Mouse (Mus musculus): Measurements from ENCODE around the gene Spc25.
A peak's percentile ranks its signal among the peaks of the same experiment; 100 is the strongest.

The Spc25 gene

DNA sequence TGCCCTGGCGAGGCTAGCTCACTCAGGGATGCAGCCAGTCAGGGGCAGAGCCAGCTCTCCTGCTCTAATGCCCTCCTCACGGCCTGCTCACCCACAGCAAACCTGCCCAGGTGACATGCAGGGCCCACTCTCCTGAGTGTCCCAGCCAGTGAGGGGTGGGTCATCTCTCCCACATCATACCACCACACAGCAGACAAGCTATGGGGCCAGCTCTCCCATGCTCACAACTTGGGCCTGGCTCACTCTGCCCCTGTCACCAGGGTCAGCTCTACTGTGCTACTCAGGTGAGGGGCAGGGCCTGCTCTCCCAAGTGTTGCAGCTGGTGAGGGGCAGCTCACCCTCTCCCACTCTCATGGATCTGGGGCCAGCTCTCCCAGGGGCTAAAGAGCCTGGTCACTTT, 18.0 kb downstream of the Spc25 start:
- DNase-seq (ENCODE audit: low spot score in 2 of 2): no peak

- DNase-seq (ENCODE audit: low spot score in 2 of 2): no peak
Measured at GRCm38 (mm10) chr2:69179721-69180120, 26.3 kb downstream of the Spc25 start.

DNA sequence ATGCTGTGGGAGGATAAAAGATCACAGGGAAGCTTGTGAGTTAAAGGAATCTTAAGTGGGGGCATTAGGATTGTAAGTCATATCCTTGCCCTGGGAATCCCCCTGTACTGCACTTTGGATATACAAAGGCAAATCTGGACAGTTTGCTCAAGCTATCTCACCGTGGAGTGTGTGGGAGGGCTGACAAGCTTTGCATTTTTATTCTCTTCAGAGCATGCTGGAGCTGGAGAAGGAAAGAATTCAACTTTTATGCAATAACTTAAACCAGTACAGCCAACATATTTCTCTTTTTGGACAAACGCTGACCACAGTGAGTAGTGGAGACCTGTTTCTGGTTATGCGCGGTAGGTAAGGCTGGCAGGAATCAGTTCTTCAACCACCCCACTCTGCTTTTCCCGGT, 30.7 kb downstream of the Spc25 start:
- peak; percentile 32 to 42 for DNase-seq (ENCODE audit: low spot score in 2 of 2)

GRCm38 (mm10) chr2:69170395-69171077, 35.5 kb downstream of the Spc25 start:
- DNase-seq (ENCODE audit: low spot score in 2 of 2): peak in 1 of 2 experiments; percentile 9

GRCm38 (mm10) chr2:69158907-69159306, 47.1 kb downstream of the Spc25 start:
- no peak for DNase-seq (ENCODE audit: low spot score in 2 of 2)

GRCm38 (mm10) chr2:69156283-69156682, 49.7 kb downstream of the Spc25 start:
- DNase-seq (ENCODE audit: low spot score in 2 of 2): no peak

DNA sequence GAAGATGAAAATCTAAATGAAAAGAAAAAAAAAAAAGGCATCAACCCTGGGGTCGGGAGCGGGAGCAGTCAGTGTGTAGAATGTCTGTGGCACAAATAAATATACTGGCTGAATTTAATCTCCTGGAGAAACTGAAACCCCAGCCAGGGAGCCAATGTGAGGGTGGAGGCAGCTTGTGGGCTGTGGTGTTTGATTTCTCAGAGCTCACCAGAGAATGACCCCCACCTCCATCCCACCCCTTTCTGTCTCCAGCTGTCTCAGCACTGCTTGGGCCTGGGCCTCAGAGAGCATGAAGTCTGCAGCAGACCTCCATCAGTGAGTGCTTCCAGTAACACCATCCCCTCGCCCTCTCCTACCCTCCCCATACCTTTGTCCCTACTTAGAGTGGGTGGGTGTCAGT, 50.1 kb downstream of the Spc25 start:
- DNase-seq (ENCODE audit: low spot score in 2 of 2): no peak

GRCm38 (mm10) chr2:69150841-69151240, 55.2 kb downstream of the Spc25 start:
- DNase-seq (ENCODE audit: low spot score in 2 of 2): no peak

GRCm38 (mm10) chr2:69149154-69149553, 56.8 kb downstream of the Spc25 start:
- DNase-seq (ENCODE audit: low spot score in 2 of 2): no peak

DNA sequence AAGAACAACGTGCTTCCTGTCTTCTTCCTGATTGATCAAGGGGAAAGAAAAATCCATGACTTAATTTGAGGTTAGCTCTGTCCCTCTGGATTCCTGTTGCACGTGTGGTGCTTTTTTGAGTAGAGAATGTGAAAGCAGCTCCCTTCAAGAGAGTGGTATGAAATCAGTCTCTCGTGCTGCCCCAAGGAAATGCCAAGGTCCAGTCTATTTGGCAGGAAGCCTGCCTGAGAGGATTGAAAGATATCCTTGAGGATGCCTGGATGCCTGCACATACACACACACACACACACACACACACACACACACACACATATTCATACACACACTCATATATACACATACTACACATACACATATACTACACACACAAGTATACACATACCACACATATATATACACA, 57.3 kb downstream of the Spc25 start:
- DNase-seq (ENCODE audit: low spot score in 2 of 2): no peak

Measured in right cerebral cortex, adult 2 months (tissue).